ENCODE assay signal across 8 mouse cellular contexts in genomic region chr17:75536396-75537049, GRCm38 (mm10). TPM values are rescaled to one million over a fixed set of nuclear protein-coding genes. Genes with fewer than 3 reads are reported as not detected.
DNase-seq lines count a peak whose midpoint lies in the region; ATAC-seq and TF ChIP-seq lines count a peak whose summit lies in the region.

No protein-coding gene starts in this region.

- TF ChIP-seq POLR2A in ES-Bruce4 (IDR thresholded peaks at IDR 0.05; ENCODE audit: insufficient read depth, low read length): no peak
- TF ChIP-seq POLR2A in cortical plate, adult 2 months (IDR thresholded peaks at IDR 0.05; ENCODE audit: extremely low read depth, insufficient read depth, low read length): no peak

- peaks cover 7% of the 10 kb centered on the region for H3K36me3 ChIP-seq in heart, embryonic 11.5 days (ENCODE audit: control insufficient read depth, insufficient read depth, low read length)
- H3K36me3 ChIP-seq in ES-Bruce4 (ENCODE audit: control insufficient read depth, insufficient read depth, low read length, poor library complexity, severe bottlenecking): peaks cover 13% of the 10 kb centered on the region
- peaks cover 3% of the 10 kb centered on the region; the same call in 1 of the 2 replicates for H3K36me3 ChIP-seq in hindbrain, embryonic 16.5 days (ENCODE audit: control insufficient read depth, insufficient read depth, low read length)
- peaks cover 7% of the 10 kb centered on the region; the same call in 1 of the 2 replicates for H3K36me3 ChIP-seq in lung, embryonic 16.5 days (ENCODE audit: control insufficient read depth, insufficient read depth, low read length)

- no peak overlapping the region for H3K4me2 ChIP-seq in heart, embryonic 11.5 days
- no peak overlapping the region for H3K4me2 ChIP-seq in hindbrain, embryonic 16.5 days (ENCODE audit: low read length)
- H3K4me2 ChIP-seq in lung, embryonic 16.5 days (ENCODE audit: low read depth, low read length): no peak overlapping the region

- TF ChIP-seq EP300 in ES-Bruce4 (IDR thresholded peaks at IDR 0.05; ENCODE audit: insufficient read depth, low read depth, low read length): no peak

- 38% methylated on average over 6 of the region's 6 CpGs for WGBS in heart, embryonic 11.5 days (ENCODE audit: insufficient replicate concordance)
- 45% methylated on average over 6 of the region's 6 CpGs for WGBS in hindbrain, embryonic 16.5 days
- WGBS in lung, embryonic 16.5 days: 26% methylated on average over 6 of the region's 6 CpGs

- no peaks in the 10 kb centered on the region for H3K9me3 ChIP-seq in heart, embryonic 11.5 days (replicated peaks; ENCODE audit: control insufficient read depth, low read length)
- no peaks in the 10 kb centered on the region for H3K9me3 ChIP-seq in ES-Bruce4 (replicated peaks; ENCODE audit: control insufficient read depth, insufficient read depth, low read length, poor library complexity, severe bottlenecking)
- H3K9me3 ChIP-seq in hindbrain, embryonic 16.5 days (ENCODE audit: control insufficient read depth, low read length): no peaks in the 10 kb centered on the region
- H3K9me3 ChIP-seq in lung, embryonic 16.5 days (ENCODE audit: control insufficient read depth, low read length): no peaks in the 10 kb centered on the region

- peak; percentile 7 for TF ChIP-seq CTCF in ES-Bruce4 (IDR thresholded peaks at IDR 0.05; ENCODE audit: low read depth, low read length)
- peak; percentile 80 for TF ChIP-seq CTCF in cortical plate, adult 2 months (IDR thresholded peaks at IDR 0.05; ENCODE audit: extremely low read depth, insufficient read depth, low read length)

- no peak overlapping the region for H3K27ac ChIP-seq in heart, embryonic 11.5 days (ENCODE audit: low read depth, low read length)
- H3K27ac ChIP-seq in ES-Bruce4 (ENCODE audit: insufficient read depth, low read length): no peak overlapping the region
- no peak overlapping the region for H3K27ac ChIP-seq in cortical plate, adult 2 months (ENCODE audit: insufficient read depth, low read length)
- no peak overlapping the region for H3K27ac ChIP-seq in hindbrain, embryonic 16.5 days (ENCODE audit: low read depth, low read length)
- no peak overlapping the region for H3K27ac ChIP-seq in lung, embryonic 16.5 days (ENCODE audit: low read length)

- H3K4me1 ChIP-seq in heart, embryonic 11.5 days (ENCODE audit: control insufficient read depth, insufficient read depth, low read length): peaks cover 3% of the 10 kb centered on the region
- H3K4me1 ChIP-seq in ES-Bruce4 (ENCODE audit: control insufficient read depth, insufficient read depth, low read length): peaks cover 2% of the 10 kb centered on the region
- no peaks in the 10 kb centered on the region for H3K4me1 ChIP-seq in cortical plate, adult 2 months (ENCODE audit: control insufficient read depth, insufficient read depth, low read length)
- no peaks in the 10 kb centered on the region for H3K4me1 ChIP-seq in hindbrain, embryonic 16.5 days (ENCODE audit: control insufficient read depth, insufficient read depth, low read depth, low read length)
- peaks cover 4% of the 10 kb centered on the region; the same call in 1 of the 2 replicates for H3K4me1 ChIP-seq in lung, embryonic 16.5 days (replicated peaks; ENCODE audit: control insufficient read depth, insufficient read depth, low read length)

- no peaks in the 10 kb centered on the region for H3K27me3 ChIP-seq in heart, embryonic 11.5 days (ENCODE audit: control insufficient read depth, insufficient read depth, low read length)
- no peaks in the 10 kb centered on the region for H3K27me3 ChIP-seq in ES-Bruce4 (ENCODE audit: control insufficient read depth, insufficient read depth, low read length, poor library complexity, severe bottlenecking)
- no peaks in the 10 kb centered on the region for H3K27me3 ChIP-seq in hindbrain, embryonic 16.5 days (replicated peaks; ENCODE audit: control insufficient read depth, insufficient read depth, low read length)
- no peaks in the 10 kb centered on the region for H3K27me3 ChIP-seq in lung, embryonic 16.5 days (ENCODE audit: control insufficient read depth, insufficient read depth, low read depth, low read length)

- ATAC-seq in heart, embryonic 11.5 days (replicated peaks; ENCODE audit: insufficient number of reproducible peaks, low FRiP score, low TSS enrichment): no peak
- peak; percentile 81 for ATAC-seq in hindbrain, embryonic 16.5 days
- ATAC-seq in lung, embryonic 16.5 days (ENCODE audit: low read depth): peak; percentile 63; the same call in 1 of the 2 replicates

- H3K9ac ChIP-seq in heart, embryonic 11.5 days (ENCODE audit: low read depth, low read length): no peak overlapping the region
- no peak overlapping the region for H3K9ac ChIP-seq in ES-Bruce4 (ENCODE audit: low read depth, poor library complexity, severe bottlenecking)
- H3K9ac ChIP-seq in hindbrain, embryonic 16.5 days (ENCODE audit: low read depth, low read length): no peak overlapping the region
- H3K9ac ChIP-seq in lung, embryonic 16.5 days (ENCODE audit: low read length): no peak overlapping the region

- peak; percentile 65 to 66 for DNase-seq in heart, adult 18-20 months
- peak; percentile 46 for DNase-seq in skeletal muscle tissue, adult 2 months (ENCODE audit: low read depth, low spot score)
- no peak for DNase-seq in yolk sac, embryonic 10.5 days (ENCODE audit: low spot score)

- no peak overlapping the region for H3K4me3 ChIP-seq in heart, embryonic 11.5 days (ENCODE audit: low read depth, low read length)
- H3K4me3 ChIP-seq in ES-Bruce4 (ENCODE audit: low read depth, low read length): no peak overlapping the region
- H3K4me3 ChIP-seq in cortical plate, adult 2 months (ENCODE audit: insufficient read depth, low read length): no peak overlapping the region
- H3K4me3 ChIP-seq in hindbrain, embryonic 16.5 days (ENCODE audit: low read length): no peak overlapping the region
- no peak overlapping the region for H3K4me3 ChIP-seq in lung, embryonic 16.5 days (ENCODE audit: low read length)

RNA-seq across cellular contexts. Expression of gene Fam98a, which starts 15.2 kb away (rescaled TPM):
- 10 to 100 TPM; 36.8 to 48.8 TPM for total RNA-seq in heart, adult 18-20 months (2021)
- 9.2 TPM in 2 replicates for polyA plus RNA-seq in heart, embryonic 11.5 days (2014; fragmentation: Nextera tagmentation; extraction: Ambion mirVana)
- 62.4 and 65.1 TPM in 2 replicates for polyA plus RNA-seq in ES-Bruce4 (2011; ENCODE audit: insufficient read depth, insufficient read length, low read depth, missing spikeins)
- polyA plus RNA-seq in cortical plate, adult 2 months (2012; rRNA removed): 45.0 and 45.2 TPM in 2 replicates
- 28.0 and 28.5 TPM in 2 replicates for polyA plus RNA-seq in hindbrain, embryonic 16.5 days (2015; fragmentation: Nextera tagmentation; extraction: Ambion mirVana)
- 19.6 and 21.1 TPM in 2 replicates for polyA plus RNA-seq in lung, embryonic 16.5 days (2015; fragmentation: Nextera tagmentation; extraction: Ambion mirVana)
